Mouse (Mus musculus): ENCODE data around the gene Chst15.

The Chst15 gene

GRCm38 (mm10) chr7:132335367-132335766 is 18.3 kb upstream of the Chst15 start:
- no peak for DNase-seq

- DNase-seq: no peak
These were observed 16.1 kb upstream of the Chst15 start for GRCm38 (mm10) chr7:132333078-132333477.

GRCm38 (mm10) chr7:132332176-132332575 is 15.1 kb upstream of the Chst15 start:
- DNase-seq: no peak

GRCm38 (mm10) chr7:132330179-132330578 is 13.2 kb upstream of the Chst15 start:
- DNase-seq: no peak

GRCm38 (mm10) chr7:132328648-132329047 is 11.6 kb upstream of the Chst15 start:
- no peak for DNase-seq

- peak; percentile 74 for DNase-seq
These were observed 8.7 kb upstream of the Chst15 start for GRCm38 (mm10) chr7:132325549-132326331.

GRCm38 (mm10) chr7:132323430-132323829 is 6.4 kb upstream of the Chst15 start:
- no peak for DNase-seq

GRCm38 (mm10) chr7:132321392-132321958 is 4.4 kb upstream of the Chst15 start:
- DNase-seq: no peak

GRCm38 (mm10) chr7:132316101-132317035 is 660 bp downstream of the Chst15 start:
- DNase-seq: peak; percentile 70

- peak; percentile 74 for DNase-seq
These were observed 1.6 kb downstream of the Chst15 start for GRCm38 (mm10) chr7:132315149-132316091.

GRCm38 (mm10) chr7:132312396-132312795 is 4.6 kb downstream of the Chst15 start:
- peak; percentile 44 for DNase-seq

- no peak for DNase-seq
These were observed 8.4 kb downstream of the Chst15 start for GRCm38 (mm10) chr7:132308537-132309191.

GRCm38 (mm10) chr7:132307722-132308271 is 9.2 kb downstream of the Chst15 start:
- DNase-seq: no peak

GRCm38 (mm10) chr7:132306671-132307412 is 10.2 kb downstream of the Chst15 start:
- DNase-seq: no peak

- DNase-seq: no peak
These were observed 11.3 kb downstream of the Chst15 start for GRCm38 (mm10) chr7:132305492-132306375.

GRCm38 (mm10) chr7:132304424-132305085 is 12.5 kb downstream of the Chst15 start:
- DNase-seq: no peak

- DNase-seq: no peak
These were observed 13.0 kb downstream of the Chst15 start for GRCm38 (mm10) chr7:132303988-132304387.

- DNase-seq: no peak
These were observed 14.4 kb downstream of the Chst15 start for GRCm38 (mm10) chr7:132302508-132303241.

All from cerebellum, adult 8-10 months (tissue).